Mouse (Mus musculus): ENCODE data around the gene Apaf1.

The Apaf1 gene

DNA sequence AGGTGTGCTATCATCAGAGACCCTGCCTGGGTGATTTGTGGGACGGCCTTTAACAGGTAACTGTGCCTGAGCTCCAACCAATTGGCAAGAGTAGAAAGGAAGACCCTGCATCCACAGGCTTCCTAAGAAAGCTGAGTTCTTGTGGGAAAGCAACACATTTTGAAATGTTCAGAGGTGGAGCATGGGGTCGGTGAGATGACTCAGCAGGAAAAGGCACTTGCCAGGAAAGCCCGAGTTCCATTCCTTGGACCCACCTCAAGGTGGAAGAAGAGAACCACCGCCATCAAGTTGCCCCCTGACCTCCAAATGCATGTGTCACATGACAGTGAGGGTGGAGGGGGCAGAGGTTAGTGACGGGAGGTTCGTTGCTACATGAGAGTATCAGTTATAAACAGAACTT lies 108.1 kb downstream of the Apaf1 start:
- DNase-seq (ENCODE audit: low spot score): no peak

DNA sequence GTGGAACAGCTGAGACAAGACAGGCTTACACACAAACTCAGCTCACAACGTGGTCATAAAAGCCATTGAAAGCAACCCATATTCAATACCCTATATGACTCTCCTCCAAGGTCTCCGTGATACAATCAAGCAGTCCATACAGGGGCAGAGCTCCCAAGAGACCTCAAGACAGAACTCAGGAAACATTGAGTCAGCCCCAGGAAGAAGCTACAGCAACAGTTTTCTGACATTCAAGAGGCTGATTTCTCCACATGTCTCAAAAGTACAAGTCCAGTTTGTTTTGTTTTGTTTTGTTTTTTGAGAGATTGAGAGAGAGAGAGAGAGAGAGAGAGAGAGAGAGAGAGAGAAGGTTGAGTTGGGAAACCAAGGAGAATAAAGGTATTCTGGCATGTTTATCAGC lies 108.5 kb downstream of the Apaf1 start:
- no peak for DNase-seq (ENCODE audit: low spot score)

DNA sequence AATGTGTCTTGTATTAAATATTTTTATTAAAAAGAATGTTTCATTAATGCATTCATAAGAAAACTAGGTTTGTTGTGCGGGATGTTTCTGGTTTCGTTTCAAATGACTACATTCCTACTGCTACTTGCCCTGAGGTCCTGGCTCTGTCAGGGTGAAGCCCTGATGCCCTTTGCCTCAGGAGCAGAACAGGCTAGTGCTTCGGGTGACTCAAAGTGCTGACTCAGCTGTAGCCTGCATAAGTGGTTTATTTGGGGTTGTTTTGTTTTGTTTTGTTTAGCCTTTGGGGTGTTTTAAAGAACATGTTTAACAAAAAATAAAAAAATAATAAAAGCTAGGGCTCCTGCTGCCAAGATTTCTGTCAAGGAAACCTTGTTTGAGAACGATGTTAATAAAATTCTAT lies 112.0 kb downstream of the Apaf1 start:
- no peak for DNase-seq (ENCODE audit: low spot score)

GRCm38 (mm10) chr10:90969355-90970174 lies 113.0 kb downstream of the Apaf1 start:
- peak; percentile 17 for DNase-seq (ENCODE audit: low spot score)

DNA sequence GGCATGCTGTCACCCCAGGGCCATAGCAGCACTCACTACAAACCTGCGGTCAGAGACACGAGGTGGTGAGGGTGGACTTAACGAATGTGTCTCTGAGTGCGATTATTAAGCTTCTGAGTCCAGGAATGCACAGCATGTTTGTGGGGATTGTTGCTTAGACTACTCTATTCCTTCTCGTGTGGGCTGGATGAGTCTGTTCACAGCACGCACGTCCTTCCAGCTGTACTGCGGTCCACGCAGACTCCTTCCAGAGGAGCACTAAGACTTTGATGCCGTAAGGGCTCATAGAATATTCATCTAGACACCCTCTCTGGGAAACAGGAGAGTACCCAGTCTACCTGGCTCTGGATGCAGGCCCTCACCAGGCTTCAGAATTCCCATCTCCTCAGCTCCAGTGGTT lies 114.3 kb downstream of the Apaf1 start:
- no peak for DNase-seq (ENCODE audit: low spot score)

DNA sequence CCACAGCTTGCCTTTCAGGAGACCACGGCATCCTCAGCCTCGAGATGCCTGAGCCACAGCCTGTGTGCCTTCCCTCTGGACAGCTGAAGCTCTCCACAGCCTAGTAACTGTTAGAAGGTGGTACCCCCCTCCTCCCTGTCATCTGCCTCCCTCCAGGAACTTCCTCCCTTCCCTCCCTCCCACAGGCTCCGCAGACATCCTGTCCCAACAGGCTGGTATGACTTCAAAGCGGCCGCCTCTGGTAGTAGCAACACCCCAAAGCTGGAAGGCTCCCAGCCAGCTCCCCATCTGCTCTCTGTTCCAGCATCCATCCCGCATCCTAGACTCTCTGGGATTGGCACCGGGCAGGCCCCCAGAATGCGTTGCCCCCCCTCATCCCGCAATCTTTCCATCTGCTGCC lies 115.7 kb downstream of the Apaf1 start:
- DNase-seq (ENCODE audit: low spot score): no peak

- DNase-seq (ENCODE audit: low spot score): no peak
Observed at GRCm38 (mm10) chr10:90965671-90966315, 116.8 kb downstream of the Apaf1 start.

- no peak for DNase-seq (ENCODE audit: low spot score)
Observed at GRCm38 (mm10) chr10:90964511-90964910, 118.1 kb downstream of the Apaf1 start.

- no peak for DNase-seq (ENCODE audit: low spot score)
Observed at GRCm38 (mm10) chr10:90960374-90960773, 122.2 kb downstream of the Apaf1 start.

GRCm38 (mm10) chr10:90953821-90954220 lies 128.7 kb downstream of the Apaf1 start:
- no peak for DNase-seq (ENCODE audit: low spot score)

GRCm38 (mm10) chr10:90953103-90953709 lies 129.4 kb downstream of the Apaf1 start:
- no peak for DNase-seq (ENCODE audit: low spot score)

DNA sequence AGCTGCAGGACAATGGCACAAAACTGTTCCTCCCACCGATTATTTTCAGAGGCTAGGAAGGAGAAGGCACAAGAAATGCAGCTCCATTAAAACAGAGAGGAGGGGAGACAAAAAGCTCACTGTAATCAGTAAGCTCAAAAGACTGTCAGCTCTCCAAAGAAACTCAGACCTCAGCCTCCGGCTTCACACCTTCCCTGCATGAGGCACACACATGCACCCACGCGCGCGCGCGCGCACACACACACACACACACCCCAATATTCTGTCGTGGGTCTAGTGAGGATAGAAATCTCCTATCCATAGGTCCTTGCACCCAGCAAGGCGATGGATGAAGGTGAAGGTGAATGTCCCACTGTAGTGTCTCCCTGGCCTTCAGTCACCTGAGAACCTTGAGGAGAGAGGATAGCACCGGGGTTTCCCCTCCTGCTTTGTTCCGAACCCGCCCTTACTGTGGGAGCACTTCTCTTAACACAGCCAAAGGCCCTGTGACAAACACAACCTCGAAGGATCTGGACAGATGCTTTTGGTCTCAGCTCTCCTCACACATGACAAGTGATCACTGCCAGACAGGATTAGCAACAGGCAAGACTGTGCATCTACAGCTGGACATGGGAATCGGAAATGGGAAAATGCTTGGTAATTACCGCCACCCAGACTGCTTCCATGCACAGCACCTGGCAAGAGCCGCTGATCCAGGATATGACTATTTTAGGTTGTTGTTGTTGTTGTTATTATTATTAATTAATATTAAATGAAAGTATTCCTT lies 134.8 kb downstream of the Apaf1 start:
- no peak for DNase-seq (ENCODE audit: low spot score)

DNA sequence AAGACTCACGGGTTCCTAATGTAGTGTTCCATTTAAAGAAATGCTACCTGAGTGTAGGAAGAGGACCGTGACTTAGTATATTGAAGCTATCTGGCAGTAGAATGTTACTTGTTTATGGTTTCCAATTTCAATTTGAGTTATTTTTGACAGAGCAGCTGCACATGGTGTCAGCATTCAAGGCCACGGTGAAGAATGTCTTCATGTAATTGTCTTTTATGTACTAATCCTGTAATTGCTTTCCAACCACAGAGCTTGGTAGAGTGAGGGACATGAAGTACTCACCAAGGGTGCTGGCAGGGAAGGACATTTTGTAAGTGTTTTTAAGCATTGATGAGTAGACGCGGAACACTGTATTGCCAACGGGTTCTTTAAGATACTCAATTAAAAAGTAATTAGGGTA lies 135.5 kb downstream of the Apaf1 start:
- no peak for DNase-seq (ENCODE audit: low spot score)

DNA sequence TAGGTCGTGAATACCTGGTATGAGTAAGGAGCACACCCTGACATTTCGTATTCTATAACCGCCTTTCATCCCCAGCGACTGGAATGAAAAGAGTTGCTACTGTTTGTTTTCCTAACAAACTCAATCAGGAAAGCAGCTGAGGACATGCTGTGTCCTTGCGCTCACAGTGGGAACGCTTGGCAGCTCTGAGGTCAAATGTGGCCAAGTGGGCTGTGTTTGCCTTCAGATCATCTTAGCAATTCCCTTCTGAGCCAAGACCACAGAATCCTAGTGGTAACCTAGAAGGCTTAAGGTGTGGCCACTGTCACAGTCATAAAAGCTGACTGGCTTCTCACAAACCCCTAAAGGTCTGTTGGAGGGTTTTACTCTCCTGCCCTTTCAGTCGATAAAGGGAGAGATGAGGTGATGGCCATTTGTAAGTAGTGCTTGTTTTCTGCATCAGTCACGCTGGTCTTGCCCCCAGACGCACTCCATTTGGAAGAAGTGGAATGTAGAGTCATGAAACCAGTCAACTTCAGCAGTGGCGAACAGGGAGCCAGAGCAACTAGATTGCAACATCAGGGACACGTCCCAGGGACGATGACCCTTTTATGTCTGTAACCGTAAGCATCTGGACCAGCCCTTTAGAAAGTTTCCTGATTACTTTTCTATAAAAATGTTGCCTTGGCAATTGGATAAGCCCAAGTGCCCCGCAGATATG lies 140.4 kb downstream of the Apaf1 start:
- no peak for DNase-seq (ENCODE audit: low spot score)

GRCm38 (mm10) chr10:90940521-90941520 lies 141.7 kb downstream of the Apaf1 start:
- DNase-seq (ENCODE audit: low spot score): no peak
